Mouse (Mus musculus) lung, embryonic 14.5 days (tissue): Measurements from ENCODE around the gene Snx32. TPM values are rescaled to one million over a fixed set of nuclear protein-coding genes. Genes with fewer than 3 reads are reported as not detected.

Experiments
- ATAC-seq: fragments of 200-750 bp; cut with Nextera tagmentation; 2 replicates; pipeline ENCODE4 v1.8.0; 2017; ENCODE audit warnings: mild to moderate bottlenecking, moderate TSS enrichment, moderate library complexity; ENCODE audit not compliant: insufficient read depth
- DNase-seq: peaks from one replicate; pipeline ENCODE4 v3.0.0-alpha.2; 2015
- H3K27ac ChIP-seq: fragments of 300-500 bp; sonication (generic); 2 replicates; pipeline ENCODE4 v1.5.1; 2014; ENCODE audit warnings: low read depth, mild to moderate bottlenecking, moderate library complexity
- H3K27me3 ChIP-seq: fragments of 300-500 bp; sonication (generic); 2 replicates; pipeline ENCODE4 v1.6.1; 2014; ENCODE audit warnings: low read length, control low read depth; ENCODE audit not compliant: insufficient read depth
- H3K36me3 ChIP-seq: fragments of 300-500 bp; sonication (generic); 2 replicates; pipeline ENCODE4 v1.6.1; 2014; ENCODE audit warnings: control low read depth; ENCODE audit not compliant: insufficient read depth
- H3K4me1 ChIP-seq: fragments of 300-500 bp; sonication (generic); 2 replicates; pipeline ENCODE4 v1.6.1; 2014; ENCODE audit warnings: antibody characterized with exemption, control low read depth; ENCODE audit not compliant: insufficient read depth
- H3K4me2 ChIP-seq: fragments of 300-500 bp; sonication (generic); 2 replicates; pipeline ENCODE4 v1.6.1; 2014; ENCODE audit warnings: mild to moderate bottlenecking
- H3K4me3 ChIP-seq: fragments of 300-500 bp; sonication (generic); 2 replicates; pipeline ENCODE4 v1.5.1; 2014; ENCODE audit warnings: low read depth, low read length
- H3K9ac ChIP-seq: fragments of 300-500 bp; sonication (generic); 2 replicates; pipeline ENCODE4 v1.6.1; 2014
- H3K9me3 ChIP-seq: fragments of 300-500 bp; sonication (generic); 2 replicates; pipeline ENCODE4 v1.6.1; 2016; ENCODE audit warnings: low read depth, low read length, control low read depth
- CTCF ChIP-seq: IDR thresholded peaks from 2 replicates; pipeline ENCODE4 v1.5.1; 2016; ENCODE audit warnings: antibody characterized with exemption, low read depth
- WGBS: fragments of 180-500 bp; shearing (Covaris S2); extraction: QIAGEN DNeasy Blood & Tissue Kit; methylation state at CpG from one replicate; pipeline ENCODE4 v1.1.7; 2014; 5-methylcytosine and 5-hydroxymethylcytosine counted together
- polyA plus RNA-seq: library from polyadenylated mRNA; unstranded; fragments of >200 nt; fragmentation: Nextera tagmentation; extraction: Ambion mirVana; gene quantifications from 2 replicates; pipeline ENCODE4 v1.2.1, GENCODE M21; 2014

Gene Snx32
- polyA plus RNA-seq = 6.0 and 6.7 TPM in 2 replicates

GRCm38 (mm10) chr19:5510031-5511026 lies at the start of gene Snx32:
TSS of gene Snx32 (minus strand) at chr19:5510538.
- DNase-seq (peak; percentile 96), ATAC-seq (peak; percentile 99)
- peak within 1 kb of the TSS; percentile 90 for H3K4me2 ChIP-seq
- H3K9ac ChIP-seq = peak within 1 kb of the TSS; percentile 54
- no peaks in the 10 kb centered on the region for H3K36me3 ChIP-seq
- H3K27ac ChIP-seq = peak within 1 kb of the TSS; percentile 3; the same call in 1 of the 2 replicates
- no peaks in the 10 kb centered on the region for H3K9me3 ChIP-seq
- WGBS = 2% methylated on average over 47 of the region's 47 CpGs
- H3K4me3 ChIP-seq = peak within 1 kb of the TSS; percentile 51
- peak; percentile 47 for TF ChIP-seq CTCF
- H3K4me1 ChIP-seq = 0 out of 2 replicates have a peak, but pooled peaks cover 5% of the 10 kb centered on the region
- H3K27me3 ChIP-seq = no peaks in the 10 kb centered on the region

GRCm38 (mm10) chr19:5559631-5560456 lies 49.5 kb upstream of the Snx32 start:
- H3K4me2 ChIP-seq = peak overlapping the region; percentile 69
- no peak for TF ChIP-seq CTCF
- peak overlapping the region; percentile 39 for H3K4me3 ChIP-seq
- H3K9me3 ChIP-seq = no peaks in the 10 kb centered on the region
- peaks cover 6% of the 10 kb centered on the region for H3K4me1 ChIP-seq
- H3K27ac ChIP-seq = no peak overlapping the region
- H3K9ac ChIP-seq = 0 out of 2 replicates have a peak overlapping the region, but pooled peaks have one; percentile 33
- H3K27me3 ChIP-seq = peaks cover 77% of the 10 kb centered on the region
- WGBS = under 1% methylated on average over 69 of the region's 69 CpGs
- DNase-seq (peak; percentile 15), ATAC-seq (peak; percentile 21; the same call in 1 of the 2 replicates)
- H3K36me3 ChIP-seq = no peaks in the 10 kb centered on the region

GRCm38 (mm10) chr19:5559229-5559628 lies 48.9 kb upstream of the Snx32 start:
- DNase-seq = no peak

GRCm38 (mm10) chr19:5558770-5559169 lies 48.4 kb upstream of the Snx32 start:
- no peak overlapping the region for H3K4me2 ChIP-seq
- ATAC-seq = no peak
- WGBS = 60% methylated on average over 8 of the region's 8 CpGs
- H3K9ac ChIP-seq = no peak overlapping the region
- peak overlapping the region; percentile 39; the same call in 1 of the 2 replicates for H3K4me3 ChIP-seq
- peaks cover 6% of the 10 kb centered on the region for H3K4me1 ChIP-seq
- peaks cover 75% of the 10 kb centered on the region for H3K27me3 ChIP-seq
- H3K27ac ChIP-seq = no peak overlapping the region
- H3K36me3 ChIP-seq = no peaks in the 10 kb centered on the region
- TF ChIP-seq CTCF = no peak
- DNase-seq = no peak
- H3K9me3 ChIP-seq = no peaks in the 10 kb centered on the region

More at GRCm38 (mm10) chr19:5559229-5559628, 48.9 kb upstream of the Snx32 start:
- no peak overlapping the region for H3K9ac ChIP-seq
- no peak for ATAC-seq
- no peak for TF ChIP-seq CTCF
- H3K4me3 ChIP-seq = peak overlapping the region; percentile 39
- no peaks in the 10 kb centered on the region for H3K36me3 ChIP-seq
- H3K27ac ChIP-seq = no peak overlapping the region
- H3K4me2 ChIP-seq = peak overlapping the region; percentile 69
- peaks cover 77% of the 10 kb centered on the region for H3K27me3 ChIP-seq
- WGBS = 15% methylated on average over 8 of the region's 8 CpGs
- peaks cover 6% of the 10 kb centered on the region for H3K4me1 ChIP-seq
- H3K9me3 ChIP-seq = no peaks in the 10 kb centered on the region

GRCm38 (mm10) chr19:5558169-5558568 lies 47.8 kb upstream of the Snx32 start:
- 39% methylated on average over 7 of the region's 7 CpGs for WGBS
- ATAC-seq (no peak), DNase-seq (no peak)
- TF ChIP-seq CTCF = no peak
- Histone ChIP-seq H3K36me3 (no peaks in the 10 kb centered on the region), H3K9ac (no peak overlapping the region), H3K9me3 (no peaks in the 10 kb centered on the region), H3K27ac (no peak overlapping the region), H3K4me3 (no peak overlapping the region), H3K4me1 (peaks cover 6% of the 10 kb centered on the region), H3K27me3 (peaks cover 71% of the 10 kb centered on the region), H3K4me2 (no peak overlapping the region)

- WGBS = 54% methylated on average over 14 of the region's 14 CpGs
- no peak overlapping the region for H3K4me2 ChIP-seq
- H3K9me3 ChIP-seq = no peaks in the 10 kb centered on the region
- ATAC-seq = peak; percentile 38; the same call in 1 of the 2 replicates
- peaks cover 33% of the 10 kb centered on the region for H3K27me3 ChIP-seq
- no peaks in the 10 kb centered on the region for H3K4me1 ChIP-seq
- DNase-seq = no peak
- no peak overlapping the region for H3K27ac ChIP-seq
- H3K36me3 ChIP-seq = no peaks in the 10 kb centered on the region
- TF ChIP-seq CTCF = no peak
- H3K9ac ChIP-seq = no peak overlapping the region
- no peak overlapping the region for H3K4me3 ChIP-seq
Observed at GRCm38 (mm10) chr19:5554212-5554611, 43.9 kb upstream of the Snx32 start.
